Comparison of ENCODE assay signal across 17 mouse cellular contexts in genomic region chr4:22314564-22314963, GRCm38 (mm10).
"Had no signal": no experiment of that assay in that cellular context is flagged by ENCODE, and none has a peak within 500 bp of the region (broad histone marks: within the 10 kb centered on the region; RNA-seq: fewer than 3 reads in every experiment).

No protein-coding gene starts in this region.

- H3K4me2 ChIP-seq: lung, embryonic 14.5 days; midbrain, embryonic 12.5 days; neural tube, embryonic 12.5 days had no signal

- H3K27me3 ChIP-seq: midbrain, embryonic 12.5 days; neural tube, embryonic 12.5 days had no signal

- H3K4me1 ChIP-seq: midbrain, embryonic 10.5 days; midbrain, embryonic 12.5 days; neural tube, embryonic 12.5 days had no signal

- H3K9ac ChIP-seq: lung, embryonic 14.5 days; midbrain, embryonic 12.5 days; neural tube, embryonic 12.5 days had no signal

- H3K4me3 ChIP-seq: midbrain, embryonic 10.5 days; midbrain, embryonic 12.5 days; myocyte; neural tube, embryonic 12.5 days had no signal

- H3K36me3 ChIP-seq: midbrain, embryonic 10.5 days; midbrain, embryonic 12.5 days; neural tube, embryonic 12.5 days had no signal

- DNase-seq: lung, adult 18-20 months; lung, embryonic 14.5 days; lung, postnatal 10 days; lung, postnatal 4 days; midbrain, embryonic 14.5 days; retina, postnatal 1 day; right cerebral cortex, adult 18-20 months; right cerebral cortex, postnatal 25 days; right cerebral cortex, postnatal 4 days; spleen, adult 18-20 months; thymus, adult 2 months; thymus, postnatal 25 days; thymus, postnatal 4 days had no signal

- H3K9me3 ChIP-seq: midbrain, embryonic 10.5 days; midbrain, embryonic 12.5 days; neural tube, embryonic 12.5 days had no signal

- H3K27ac ChIP-seq: midbrain, embryonic 10.5 days; midbrain, embryonic 12.5 days; neural tube, embryonic 12.5 days had no signal
